8 mouse cellular contexts compared by ENCODE assay signal in genomic region chr6:72543265-72543850, GRCm38 (mm10). TPM values are rescaled to one million over a fixed set of nuclear protein-coding genes. Genes with fewer than 3 reads are reported as not detected.
DNase-seq lines count a peak whose midpoint lies in the region; ATAC-seq and TF ChIP-seq lines count a peak whose summit lies in the region.

No protein-coding gene starts in this region.

- no peak overlapping the region for H3K9ac ChIP-seq in midbrain, postnatal 0 days (replicated peaks; ENCODE audit: low read length, poor library complexity, severe bottlenecking)
- H3K9ac ChIP-seq in midbrain, embryonic 13.5 days (replicated peaks): no peak overlapping the region
- H3K9ac ChIP-seq in kidney, embryonic 16.5 days (replicated peaks; ENCODE audit: low read length): no peak overlapping the region
- no peak overlapping the region for H3K9ac ChIP-seq in neural tube, embryonic 15.5 days (replicated peaks)

- H3K9me3 ChIP-seq in midbrain, postnatal 0 days (ENCODE audit: low read length): no peaks in the 10 kb centered on the region
- no peaks in the 10 kb centered on the region for H3K9me3 ChIP-seq in midbrain, embryonic 13.5 days
- peaks cover 2% of the 10 kb centered on the region; the same call in 1 of the 2 replicates for H3K9me3 ChIP-seq in kidney, embryonic 16.5 days (ENCODE audit: low read length)
- H3K9me3 ChIP-seq in neural tube, embryonic 15.5 days (replicated peaks): no peaks in the 10 kb centered on the region

- no peak for TF ChIP-seq CTCF in midbrain, postnatal 0 days (IDR thresholded peaks at IDR 0.05)

- ATAC-seq in midbrain, postnatal 0 days (ENCODE audit: low FRiP score): no peak
- no peak for ATAC-seq in midbrain, embryonic 13.5 days
- ATAC-seq in kidney, embryonic 16.5 days (ENCODE audit: low FRiP score, low TSS enrichment): no peak
- no peak for ATAC-seq in neural tube, embryonic 15.5 days (ENCODE audit: low FRiP score)

- H3K27ac ChIP-seq in midbrain, postnatal 0 days (ENCODE audit: low read depth, low read length): no peak overlapping the region
- no peak overlapping the region for H3K27ac ChIP-seq in midbrain, embryonic 13.5 days
- H3K27ac ChIP-seq in kidney, embryonic 16.5 days (ENCODE audit: low read length): peak overlapping the region; percentile 54
- 0 out of 2 replicates have a peak overlapping the region, but pooled peaks have one; percentile 54 for H3K27ac ChIP-seq in neural tube, embryonic 15.5 days (replicated peaks)

- H3K27me3 ChIP-seq in midbrain, postnatal 0 days (ENCODE audit: insufficient read depth, low read length): no peaks in the 10 kb centered on the region
- H3K27me3 ChIP-seq in midbrain, embryonic 13.5 days: no peaks in the 10 kb centered on the region
- no peaks in the 10 kb centered on the region for H3K27me3 ChIP-seq in kidney, embryonic 16.5 days (ENCODE audit: insufficient read depth, low read length)
- no peaks in the 10 kb centered on the region for H3K27me3 ChIP-seq in neural tube, embryonic 15.5 days (replicated peaks)

- no peaks in the 10 kb centered on the region for H3K4me1 ChIP-seq in midbrain, postnatal 0 days (ENCODE audit: insufficient read depth, low read length)
- H3K4me1 ChIP-seq in midbrain, embryonic 13.5 days (replicated peaks): peaks cover 12% of the 10 kb centered on the region
- peaks cover 16% of the 10 kb centered on the region for H3K4me1 ChIP-seq in kidney, embryonic 16.5 days (ENCODE audit: insufficient read depth, low read length)
- H3K4me1 ChIP-seq in neural tube, embryonic 15.5 days: peaks cover 9% of the 10 kb centered on the region

- no peak overlapping the region for H3K4me2 ChIP-seq in midbrain, postnatal 0 days (ENCODE audit: low read depth, low read length, poor library complexity, severe bottlenecking)
- H3K4me2 ChIP-seq in midbrain, embryonic 13.5 days (replicated peaks): no peak overlapping the region
- H3K4me2 ChIP-seq in kidney, embryonic 16.5 days (replicated peaks; ENCODE audit: low read depth, low read length): no peak overlapping the region
- no peak overlapping the region for H3K4me2 ChIP-seq in neural tube, embryonic 15.5 days

- no peak overlapping the region for H3K4me3 ChIP-seq in midbrain, postnatal 0 days (ENCODE audit: low read depth, low read length)
- no peak overlapping the region for H3K4me3 ChIP-seq in midbrain, embryonic 13.5 days (replicated peaks)
- no peak overlapping the region for H3K4me3 ChIP-seq in kidney, embryonic 16.5 days (ENCODE audit: low read length)
- H3K4me3 ChIP-seq in neural tube, embryonic 15.5 days (replicated peaks): no peak overlapping the region

- WGBS in midbrain, postnatal 0 days: 68% methylated on average over 12 of the region's 12 CpGs
- WGBS in midbrain, embryonic 13.5 days: 70% methylated on average over 12 of the region's 12 CpGs
- 74% methylated on average over 12 of the region's 12 CpGs for WGBS in kidney, embryonic 16.5 days
- WGBS in neural tube, embryonic 15.5 days: 55% methylated on average over 12 of the region's 12 CpGs

- H3K36me3 ChIP-seq in midbrain, postnatal 0 days (ENCODE audit: insufficient read depth, low read length): no peaks in the 10 kb centered on the region
- H3K36me3 ChIP-seq in midbrain, embryonic 13.5 days: no peaks in the 10 kb centered on the region
- H3K36me3 ChIP-seq in kidney, embryonic 16.5 days (ENCODE audit: insufficient read depth, low read length): no peaks in the 10 kb centered on the region
- no peaks in the 10 kb centered on the region for H3K36me3 ChIP-seq in neural tube, embryonic 15.5 days

- DNase-seq in adrenal gland, postnatal 14 days: peak; percentile 30
- DNase-seq in adrenal gland, adult 18-20 months (ENCODE audit: low spot score in 2 of 2): no peak
- peak; percentile 22 for DNase-seq in midbrain, postnatal 0 days (ENCODE audit: low spot score)
- DNase-seq in heart, adult 11 months: no peak
- DNase-seq in adrenal gland, postnatal 36 days: no peak

RNA-seq across cellular contexts. Expression of gene Capg, which starts 0.8 kb away (rescaled TPM):
- 28.8 and 38.2 TPM in 2 replicates for total RNA-seq in adrenal gland, postnatal 14 days (2021)
- 10 to 100 TPM; 43.1 to 57.0 TPM for total RNA-seq in adrenal gland, adult 18-20 months (2021)
- total RNA-seq in midbrain, postnatal 0 days (2014; rRNA removed): 6.7 and 12.2 TPM in 2 replicates
- 6.3 and 8.0 TPM in 2 replicates for polyA plus RNA-seq in midbrain, postnatal 0 days (2015; fragmentation: Nextera tagmentation; extraction: Ambion mirVana)
- polyA plus RNA-seq in midbrain, embryonic 13.5 days (2015; fragmentation: Nextera tagmentation; extraction: Ambion mirVana): 5.3 and 5.7 TPM in 2 replicates
- 83.1 and 94.3 TPM in 2 replicates for polyA plus RNA-seq in kidney, embryonic 16.5 days (2015; fragmentation: Nextera tagmentation; extraction: Ambion mirVana)
- 8.4 and 23.4 TPM in 2 replicates for polyA plus RNA-seq in neural tube, embryonic 15.5 days (2015; fragmentation: Nextera tagmentation; extraction: Ambion mirVana)
- 10 to 100 TPM; 41.3 to 45.5 TPM for total RNA-seq in adrenal gland, postnatal 36 days (2021)

RNA-seq across cellular contexts. Expression of gene Sh2d6, which starts 21.9 kb away (rescaled TPM):
- 0.49 and 0.52 TPM in 2 replicates for total RNA-seq in adrenal gland, postnatal 14 days (2021)
- total RNA-seq in adrenal gland, adult 18-20 months (2021): under 1 TPM; 0.26 to 0.27 TPM
- total RNA-seq in midbrain, postnatal 0 days (2014; rRNA removed): 0.28 TPM in 1 of 2 replicates, not detected in the other
- 0.25 and 0.48 TPM in 2 replicates for polyA plus RNA-seq in midbrain, postnatal 0 days (2015; fragmentation: Nextera tagmentation; extraction: Ambion mirVana)
- 1.5 TPM in 2 replicates for polyA plus RNA-seq in midbrain, embryonic 13.5 days (2015; fragmentation: Nextera tagmentation; extraction: Ambion mirVana)
- 0.17 TPM in 1 of 2 replicates, not detected in the other for polyA plus RNA-seq in kidney, embryonic 16.5 days (2015; fragmentation: Nextera tagmentation; extraction: Ambion mirVana)
- polyA plus RNA-seq in neural tube, embryonic 15.5 days (2015; fragmentation: Nextera tagmentation; extraction: Ambion mirVana): 0.24 and 0.70 TPM in 2 replicates
- total RNA-seq in adrenal gland, postnatal 36 days (2021): under 1 TPM in 1 of 2 experiments, not detected in 1; 0.40 TPM

RNA-seq across cellular contexts. Expression of gene Elmod3, which starts 54.9 kb away (rescaled TPM):
- 16.2 and 21.7 TPM in 2 replicates for total RNA-seq in adrenal gland, postnatal 14 days (2021)
- 10 to 100 TPM; 10.9 to 13.5 TPM for total RNA-seq in adrenal gland, adult 18-20 months (2021)
- total RNA-seq in midbrain, postnatal 0 days (2014; rRNA removed): 12.5 and 18.3 TPM in 2 replicates
- polyA plus RNA-seq in midbrain, postnatal 0 days (2015; fragmentation: Nextera tagmentation; extraction: Ambion mirVana): 16.0 and 17.9 TPM in 2 replicates
- polyA plus RNA-seq in midbrain, embryonic 13.5 days (2015; fragmentation: Nextera tagmentation; extraction: Ambion mirVana): 15.7 and 16.5 TPM in 2 replicates
- polyA plus RNA-seq in kidney, embryonic 16.5 days (2015; fragmentation: Nextera tagmentation; extraction: Ambion mirVana): 18.9 and 19.5 TPM in 2 replicates
- polyA plus RNA-seq in neural tube, embryonic 15.5 days (2015; fragmentation: Nextera tagmentation; extraction: Ambion mirVana): 14.3 and 16.6 TPM in 2 replicates
- total RNA-seq in adrenal gland, postnatal 36 days (2021): 10 to 100 TPM; 16.0 to 17.4 TPM

RNA-seq across cellular contexts. Expression of gene Retsat, which starts 54.9 kb away (rescaled TPM):
- total RNA-seq in adrenal gland, postnatal 14 days (2021): 362 and 390 TPM in 2 replicates
- total RNA-seq in adrenal gland, adult 18-20 months (2021): 100 to 1,000 TPM; 332 to 343 TPM
- 4.4 and 4.5 TPM in 2 replicates for total RNA-seq in midbrain, postnatal 0 days (2014; rRNA removed)
- 6.8 and 7.5 TPM in 2 replicates for polyA plus RNA-seq in midbrain, postnatal 0 days (2015; fragmentation: Nextera tagmentation; extraction: Ambion mirVana)
- polyA plus RNA-seq in midbrain, embryonic 13.5 days (2015; fragmentation: Nextera tagmentation; extraction: Ambion mirVana): 5.0 and 6.2 TPM in 2 replicates
- polyA plus RNA-seq in kidney, embryonic 16.5 days (2015; fragmentation: Nextera tagmentation; extraction: Ambion mirVana): 33.8 and 36.0 TPM in 2 replicates
- 4.9 and 8.2 TPM in 2 replicates for polyA plus RNA-seq in neural tube, embryonic 15.5 days (2015; fragmentation: Nextera tagmentation; extraction: Ambion mirVana)
- total RNA-seq in adrenal gland, postnatal 36 days (2021): 100 to 1,000 TPM; 295 to 376 TPM

Comparison
In these comparisons a context has a peak if more than half of its experiments do, and no peak if none do; other contexts are left out.
1. DNase-seq: peak in adrenal gland, postnatal 14 days (single experiment) and midbrain, postnatal 0 days (single experiment); none in adrenal gland, adult 18-20 months (0 of 2), heart, adult 11 months (single experiment) and adrenal gland, postnatal 36 days (0 of 2).
2. H3K27ac ChIP-seq: peak in kidney, embryonic 16.5 days (single experiment) and neural tube, embryonic 15.5 days (single experiment); none in midbrain, postnatal 0 days (single experiment) and midbrain, embryonic 13.5 days (single experiment).